Mouse (Mus musculus) retina, embryonic 14.5 days (tissue): ENCODE results near the gene Flvcr2.
A peak's percentile ranks its signal among the peaks of the same experiment; 100 is the strongest.

ENCODE experiments used
- DNase-seq: peaks from one replicate; pipeline ENCODE4 v3.0.0-alpha.2; 2015; ENCODE audit warnings: low spot score

Flvcr2 gene

GRCm38 (mm10) chr12:85794094-85794493 lies 47.8 kb downstream of the Flvcr2 start:
- no peak for DNase-seq

DNA sequence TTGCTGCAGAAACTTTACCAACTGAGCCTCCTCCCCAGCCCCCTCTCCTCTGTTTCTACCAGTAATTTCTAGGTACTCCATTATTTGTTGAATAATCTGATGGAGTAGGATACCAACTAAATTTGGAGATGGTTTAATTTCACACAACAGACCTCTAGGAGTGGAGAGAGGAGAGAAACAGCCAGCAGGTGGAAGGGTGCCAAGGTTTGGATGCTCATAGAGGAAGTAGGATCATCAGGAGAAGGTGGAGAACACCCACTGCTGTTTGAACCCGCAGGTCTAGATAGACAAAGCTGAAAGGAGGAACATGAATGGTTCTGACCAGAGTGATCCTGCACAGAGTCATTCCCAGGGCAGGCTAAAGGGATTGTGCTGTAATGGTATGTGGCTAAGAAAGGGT lies 49.2 kb downstream of the Flvcr2 start:
- DNase-seq = no peak

- no peak for DNase-seq
Observed at GRCm38 (mm10) chr12:85800031-85800430, 53.7 kb downstream of the Flvcr2 start.

GRCm38 (mm10) chr12:85809726-85810125 lies 63.4 kb downstream of the Flvcr2 start:
- DNase-seq = no peak

- DNase-seq = no peak
Observed at GRCm38 (mm10) chr12:85810959-85811358, 64.6 kb downstream of the Flvcr2 start.

- DNase-seq = no peak
Observed at GRCm38 (mm10) chr12:85811676-85812075, 65.3 kb downstream of the Flvcr2 start.

DNA sequence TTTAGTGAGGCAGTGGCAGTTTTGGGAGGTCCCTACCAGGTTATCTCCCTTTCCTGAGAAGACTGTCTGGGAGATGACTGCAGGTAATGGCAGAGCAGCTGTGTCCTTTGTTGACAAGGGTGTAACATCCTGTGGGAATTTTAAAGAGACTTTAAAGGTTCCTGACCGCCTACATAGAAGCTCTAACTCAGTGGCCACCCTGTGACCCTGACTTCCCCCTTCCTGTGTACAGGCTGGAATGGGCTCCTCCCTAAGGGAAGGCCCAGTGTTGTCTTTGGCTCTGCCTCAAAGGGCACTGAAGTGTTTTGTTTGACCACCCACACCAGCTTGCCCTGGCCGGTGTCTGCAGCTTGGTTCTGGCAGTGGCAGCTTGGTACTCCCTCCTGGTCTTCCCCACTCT lies 67.3 kb downstream of the Flvcr2 start:
- no peak for DNase-seq

GRCm38 (mm10) chr12:85822051-85822450 lies 75.7 kb downstream of the Flvcr2 start:
- no peak for DNase-seq

DNA sequence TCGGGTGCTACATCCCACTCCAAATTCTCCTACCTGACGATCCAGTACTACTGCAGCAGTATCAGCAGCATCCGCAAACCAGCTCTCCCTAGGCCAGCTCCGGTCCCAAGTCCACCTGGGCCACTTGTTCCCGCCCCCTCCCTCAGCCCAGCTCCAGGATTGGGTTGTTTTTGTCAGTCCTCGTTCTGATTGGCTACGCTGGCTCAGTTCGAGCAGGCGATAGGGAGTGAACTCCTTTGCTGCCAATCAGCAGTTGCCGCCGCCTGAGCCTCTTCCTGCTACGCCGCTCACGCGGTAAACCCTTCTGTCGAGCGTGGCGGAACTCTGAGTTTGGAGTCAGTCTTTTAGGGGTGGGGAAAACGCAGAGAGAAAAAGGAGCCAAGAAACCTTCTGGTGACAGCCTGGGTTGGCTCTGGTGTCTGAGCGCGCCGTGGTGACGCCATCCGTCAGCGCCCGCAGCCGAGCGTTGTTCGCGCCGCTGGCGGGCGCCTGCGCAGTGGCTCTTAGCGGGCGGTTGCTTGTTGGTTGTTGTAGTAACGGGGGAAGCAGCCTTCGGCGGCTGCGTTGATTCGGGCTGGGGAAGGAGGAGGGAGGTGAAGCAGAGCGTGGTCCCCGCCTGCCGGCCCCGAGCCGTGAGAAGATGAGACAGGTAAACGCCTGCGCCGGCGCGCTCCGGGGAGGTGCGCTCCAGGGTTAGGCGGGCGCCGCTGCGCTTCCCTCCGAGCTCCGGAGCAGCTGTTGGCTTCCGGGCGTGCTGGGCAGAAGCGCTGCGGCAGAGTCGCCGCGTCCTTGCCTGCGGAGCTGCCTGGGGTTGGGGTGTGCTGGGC lies 78.3 kb downstream of the Flvcr2 start, which contains the start of the genes Erg28 and Ttll5:
Gene Erg28, minus strand, starts transcription at position 113 of the 827 bp plus-strand sequence.
Gene Ttll5, plus strand, starts transcription at position 222 of the 827 bp plus-strand sequence.
- DNase-seq = peak; percentile 97

DNA sequence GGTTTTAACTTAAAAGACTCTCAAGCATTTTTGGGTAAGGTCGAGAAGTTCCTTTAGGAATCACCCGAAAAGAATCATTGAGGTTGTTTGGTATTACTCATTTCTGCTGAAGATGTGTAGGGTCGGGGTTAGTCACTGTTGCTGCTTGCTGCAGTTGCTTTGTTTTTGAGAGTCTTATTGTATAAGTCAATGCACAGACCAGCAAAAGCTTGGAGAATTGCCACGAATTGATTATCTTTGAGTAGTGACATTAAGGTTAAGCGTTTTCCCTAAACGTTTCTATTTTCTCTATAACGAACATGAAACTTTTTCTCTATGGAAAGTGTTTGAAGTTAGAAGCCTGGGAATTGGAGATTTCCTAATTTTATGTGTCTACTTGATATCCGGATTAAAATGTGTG lies 79.0 kb downstream of the Flvcr2 start:
- DNase-seq = no peak

DNA sequence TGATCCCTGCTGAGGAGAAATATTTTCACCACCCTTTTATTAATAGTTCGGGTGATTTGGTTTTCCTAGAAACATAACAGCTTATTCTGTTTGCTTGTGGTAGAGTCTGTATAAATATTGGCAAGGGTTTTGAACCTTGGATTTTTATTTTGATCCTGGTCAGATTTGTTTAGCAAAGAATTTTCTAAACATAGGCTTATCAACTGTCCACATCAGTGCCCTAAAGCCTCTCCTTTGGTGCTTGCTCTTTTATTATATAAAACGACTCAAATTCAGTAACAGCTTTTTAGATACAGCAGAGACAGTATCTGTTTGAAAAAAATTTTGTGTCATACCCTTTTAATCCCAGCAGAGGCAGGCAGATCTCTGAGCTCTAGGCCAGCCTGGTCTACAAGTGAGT lies 79.5 kb downstream of the Flvcr2 start:
- no peak for DNase-seq

GRCm38 (mm10) chr12:85828856-85829255 lies 82.5 kb downstream of the Flvcr2 start:
- DNase-seq = no peak

DNA sequence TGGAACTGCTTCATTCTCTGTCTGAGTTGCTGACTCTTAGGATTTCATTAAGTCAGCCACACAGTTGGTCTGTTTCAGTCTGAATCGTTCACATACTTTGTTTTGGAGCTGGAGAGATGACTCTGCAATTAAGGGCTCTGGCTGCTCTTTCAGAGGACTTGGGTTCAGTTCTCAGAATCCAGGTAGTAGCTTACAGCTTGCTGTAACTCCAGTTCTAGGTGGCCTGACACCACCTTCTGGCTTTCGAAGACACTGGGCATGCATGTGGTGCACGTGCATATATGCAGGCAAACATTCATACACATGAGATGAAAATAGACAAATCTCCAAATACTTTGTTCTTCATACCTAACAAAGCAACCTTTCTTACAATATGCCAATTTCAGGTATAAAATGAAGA lies 83.5 kb downstream of the Flvcr2 start:
- no peak for DNase-seq

DNA sequence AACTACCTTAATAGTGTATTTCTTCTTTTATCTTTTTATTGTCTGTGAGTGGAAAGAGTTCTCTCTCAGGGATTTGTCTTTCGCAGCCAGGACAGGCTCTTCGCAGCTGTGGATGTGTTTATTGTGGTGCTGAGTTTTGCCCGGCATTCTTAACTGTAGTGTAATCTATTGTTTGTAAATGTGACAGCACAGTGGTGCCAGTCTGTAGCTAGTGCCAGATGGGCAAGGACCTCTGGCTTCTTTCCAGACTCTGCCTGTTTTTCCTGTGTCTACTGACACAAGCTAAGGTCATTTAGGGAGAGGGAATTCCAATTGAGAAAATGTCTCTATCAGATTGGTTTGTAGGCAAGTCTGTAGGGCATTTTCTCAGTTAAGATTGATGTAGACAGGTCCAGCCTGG lies 84.4 kb downstream of the Flvcr2 start:
- DNase-seq = no peak

DNA sequence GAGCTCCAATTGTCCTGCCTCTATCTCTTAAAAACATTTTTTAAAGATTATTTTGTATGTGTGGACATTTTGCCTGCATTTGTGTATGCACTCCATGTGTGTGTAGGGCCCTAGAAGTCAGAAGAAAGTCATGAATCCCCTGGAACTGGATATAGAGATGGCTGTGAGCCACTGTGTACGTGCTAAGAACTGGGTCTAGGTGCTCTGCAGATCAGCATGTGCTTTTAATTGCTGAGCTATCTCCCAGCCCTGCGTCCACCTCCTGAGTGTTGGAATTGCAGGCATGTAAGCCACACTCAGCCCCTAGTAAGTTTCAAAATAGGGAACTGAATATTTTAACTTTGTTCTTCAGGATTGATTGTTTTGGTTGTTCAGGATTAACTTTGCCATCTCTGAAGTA lies 88.2 kb downstream of the Flvcr2 start:
- DNase-seq = no peak

DNA sequence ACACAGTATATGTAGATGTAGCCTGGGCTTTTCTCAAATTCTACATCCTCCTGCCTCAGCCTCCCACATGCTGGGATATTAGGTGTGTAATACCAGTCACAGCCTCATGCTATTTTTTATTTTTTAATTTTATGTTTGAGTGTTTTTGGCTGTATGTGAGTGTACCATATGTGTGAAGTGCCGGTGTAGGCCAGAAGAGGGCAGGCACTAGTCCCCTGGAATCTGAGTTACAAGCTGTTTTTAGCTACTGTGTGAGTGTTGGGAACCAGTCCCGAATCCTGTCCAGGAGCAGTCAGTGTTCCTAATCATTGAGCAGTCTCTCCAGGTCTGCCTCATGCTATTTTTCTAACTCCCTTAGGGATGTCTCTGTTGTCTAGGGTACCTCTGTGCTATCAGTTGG lies 91.4 kb downstream of the Flvcr2 start:
- no peak for DNase-seq

GRCm38 (mm10) chr12:85839371-85840000 lies 93.1 kb downstream of the Flvcr2 start:
- DNase-seq = no peak

GRCm38 (mm10) chr12:85848164-85848958 lies 102.0 kb downstream of the Flvcr2 start:
- peak; percentile 32 for DNase-seq

DNA sequence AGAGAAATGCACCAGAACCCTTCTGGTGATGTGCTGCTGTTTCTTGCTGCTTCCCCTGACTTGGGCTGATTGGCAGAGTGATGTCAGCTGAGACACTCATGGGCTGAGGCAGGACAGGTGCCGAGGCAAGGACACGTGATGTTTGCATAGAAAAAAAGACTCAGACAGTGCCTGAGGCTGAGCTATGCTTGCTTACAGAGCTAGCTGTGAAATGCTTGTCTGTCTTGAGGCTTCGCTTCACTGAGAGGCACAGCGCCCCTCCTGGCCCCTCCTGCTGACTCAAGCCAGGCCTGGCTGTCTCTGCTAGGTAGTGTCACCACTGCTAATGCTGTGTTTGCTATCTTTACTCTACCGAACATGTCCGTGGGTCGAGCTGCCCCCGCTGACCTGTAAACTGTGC lies 104.3 kb downstream of the Flvcr2 start:
- DNase-seq = no peak

DNA sequence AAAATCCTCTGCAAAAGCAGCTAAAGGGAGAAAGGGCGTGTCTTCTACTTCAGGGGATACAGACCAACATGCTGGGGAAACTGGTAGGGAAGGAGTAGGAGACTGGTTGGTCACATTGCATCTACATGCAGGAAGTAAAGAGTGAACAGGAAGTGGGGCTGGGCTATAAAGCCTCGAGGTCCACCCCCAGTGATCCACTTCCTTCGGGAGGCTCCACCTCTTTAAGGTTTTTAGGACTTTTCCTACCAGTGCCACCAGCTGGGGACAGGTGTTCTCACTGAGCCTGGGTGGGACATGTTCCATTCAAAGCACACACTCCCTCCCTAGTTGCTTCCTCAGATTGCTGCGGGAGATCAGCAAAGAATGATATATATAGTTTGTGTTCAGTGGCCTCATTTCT lies 107.5 kb downstream of the Flvcr2 start:
- no peak for DNase-seq

DNA sequence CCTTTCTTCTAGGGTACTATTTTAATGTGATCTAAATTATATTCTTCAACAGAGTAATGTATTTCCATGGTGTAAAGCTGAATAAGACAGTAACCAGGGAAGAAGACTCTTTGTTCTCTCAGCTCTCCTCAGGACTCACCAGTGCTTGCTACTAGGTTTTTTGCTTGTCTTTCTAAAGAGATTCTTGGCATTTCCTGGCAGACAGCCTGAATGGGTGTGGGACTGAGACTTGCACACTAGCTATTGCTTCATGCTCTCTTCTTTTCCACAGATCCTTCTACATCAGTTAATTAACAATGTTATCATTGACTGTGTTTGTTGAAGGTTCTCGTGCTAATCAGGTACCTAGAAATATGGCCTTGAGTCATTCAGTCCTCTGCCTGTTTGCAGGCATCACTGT lies 107.9 kb downstream of the Flvcr2 start:
- DNase-seq = no peak

DNA sequence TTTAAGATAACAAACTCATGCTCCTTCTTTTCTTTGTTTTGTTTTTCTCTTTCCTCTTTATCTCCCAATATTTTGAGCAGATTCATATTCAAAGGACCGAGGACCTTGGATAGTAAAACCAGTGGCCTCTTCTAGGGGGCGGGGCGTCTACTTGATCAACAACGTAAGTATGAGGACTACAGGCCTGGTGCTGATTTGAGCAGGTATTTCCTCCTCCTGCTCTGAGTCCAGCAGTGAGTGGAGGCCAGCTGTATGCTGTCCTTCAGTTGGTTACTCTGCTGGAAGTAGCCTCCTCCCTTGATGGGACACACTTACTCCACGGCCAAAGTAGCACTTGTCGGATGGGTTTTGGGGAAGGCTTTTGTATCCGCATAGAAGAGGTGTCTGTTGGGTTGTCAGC lies 111.0 kb downstream of the Flvcr2 start:
- no peak for DNase-seq

DNA sequence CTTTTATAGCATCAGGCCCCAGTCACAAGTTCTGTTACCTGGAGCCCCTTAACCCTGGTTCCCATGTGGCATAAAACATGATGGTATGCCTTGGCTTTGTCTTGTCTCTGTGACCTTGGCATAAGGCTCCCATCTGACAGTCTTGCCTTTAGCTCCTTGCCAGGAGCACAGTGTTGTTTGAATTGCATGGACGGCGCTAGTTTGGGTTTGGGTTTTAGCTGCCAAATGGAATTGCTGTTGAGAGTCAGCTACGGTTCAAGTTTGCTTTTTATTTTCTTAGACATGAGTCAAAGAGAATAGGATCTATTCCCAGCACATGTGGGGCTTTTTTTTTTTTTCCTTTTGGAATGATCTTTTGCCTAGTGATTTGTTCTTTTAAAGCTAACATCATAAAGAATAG lies 112.8 kb downstream of the Flvcr2 start:
- no peak for DNase-seq
